Mouse (Mus musculus) layer of hippocampus, postnatal 25 days (tissue): ENCODE results near the gene Dtx4. TPM values are rescaled to one million over a fixed set of nuclear protein-coding genes. Genes with fewer than 3 reads are reported as not detected.

ENCODE experiments used
- DNase-seq, 2 experiments: peaks; one replicate each; pipeline ENCODE4 v3.0.0; 2022; ENCODE audit warnings: mixed read lengths in 2 of 2, low spot score in 1 of 2; ENCODE audit errors: extremely low spot score in 1 of 2
- total RNA-seq, 2 experiments: library from RNA; stranded (reverse); gene quantifications; 2 replicates each; pipeline ENCODE4 v1.2.3; 2021

Dtx4 gene
- total RNA-seq, 2 experiments from 2014 or later: 32.8 to 34.8 TPM

GRCm38 (mm10) chr19:12494972-12495535 is 6.2 kb downstream of the Dtx4 start:
- no peak for DNase-seq

GRCm38 (mm10) chr19:12494187-12494458 is 7.1 kb downstream of the Dtx4 start:
- DNase-seq: no peak

GRCm38 (mm10) chr19:12493453-12494186 is 7.6 kb downstream of the Dtx4 start:
- no peak for DNase-seq

GRCm38 (mm10) chr19:12491636-12492035 is 9.6 kb downstream of the Dtx4 start:
- DNase-seq: no peak

- no peak for DNase-seq
Observed at GRCm38 (mm10) chr19:12489675-12490570, 11.3 kb downstream of the Dtx4 start.

GRCm38 (mm10) chr19:12488969-12489674 is 12.1 kb downstream of the Dtx4 start:
- DNase-seq: no peak

GRCm38 (mm10) chr19:12488205-12488966 is 12.9 kb downstream of the Dtx4 start:
- DNase-seq: no peak

- no peak for DNase-seq
Observed at GRCm38 (mm10) chr19:12487511-12488204, 13.6 kb downstream of the Dtx4 start.

- DNase-seq: no peak
Observed at GRCm38 (mm10) chr19:12486875-12487274, 14.4 kb downstream of the Dtx4 start.

GRCm38 (mm10) chr19:12485631-12486030 is 15.6 kb downstream of the Dtx4 start:
- no peak for DNase-seq

GRCm38 (mm10) chr19:12485223-12485622 is 16.0 kb downstream of the Dtx4 start:
- no peak for DNase-seq

GRCm38 (mm10) chr19:12484210-12484609 is 17.0 kb downstream of the Dtx4 start:
- DNase-seq: no peak

GRCm38 (mm10) chr19:12483782-12484181 is 17.5 kb downstream of the Dtx4 start:
- no peak for DNase-seq

- no peak for DNase-seq
Observed at GRCm38 (mm10) chr19:12478369-12478768, 22.9 kb downstream of the Dtx4 start.

- no peak for DNase-seq
Observed at GRCm38 (mm10) chr19:12476721-12477270, 24.5 kb downstream of the Dtx4 start.

- peak; percentile 67 to 81 for DNase-seq
Observed at GRCm38 (mm10) chr19:12475380-12476250, 25.6 kb downstream of the Dtx4 start.

- DNase-seq: no peak
Observed at GRCm38 (mm10) chr19:12473951-12474350, 27.3 kb downstream of the Dtx4 start.

- no peak for DNase-seq
Observed at GRCm38 (mm10) chr19:12473201-12473641, 28.0 kb downstream of the Dtx4 start.
